In genomic region chr1:167661123-167661522, GRCm38 (mm10) we compare ENCODE assay signal across 8 mouse cellular contexts. TPM values are rescaled to one million over a fixed set of nuclear protein-coding genes. Genes with fewer than 3 reads are reported as not detected.
A peak's percentile ranks its signal among the peaks of the same experiment; 100 is the strongest.
DNase-seq lines count a peak whose midpoint lies in the region; TF ChIP-seq lines count a peak whose summit lies in the region.

No protein-coding gene starts in this region.

- peak; percentile 48 to 52 for DNase-seq in cerebellum, postnatal 14 days
- no peak for DNase-seq in cerebellum, adult 9-11 months
- DNase-seq in ES-E14 (ENCODE audit: low read depth, low spot score), result no peak
- DNase-seq in heart, adult 8-10 months (ENCODE audit: low spot score), result peak; percentile 19
- no peak for DNase-seq in limb, embryonic 10.5 days (ENCODE audit: low spot score)
- DNase-seq in ovary, adult 18-20 months (ENCODE audit: low spot score), result peak; percentile 54
- no peak for DNase-seq in layer of hippocampus, postnatal 36 days
- no peak for DNase-seq in adrenal gland, postnatal 36 days

- peak overlapping the region; percentile 38 to 59 for H3K4me3 ChIP-seq in ES-E14 (ENCODE audit: insufficient read depth in 1 of 2, low read depth in 1 of 2, low read length in 2 of 2, poor library complexity in 1 of 2, severe bottlenecking in 1 of 2)
- peak overlapping the region; percentile 42 for H3K4me3 ChIP-seq in limb, embryonic 10.5 days

- in situ Hi-C loops in ES-E14 (cut with MboI; ENCODE audit: low sequenced_read_pairs in 2 of 2, unreplicated experiment in 2 of 2), result no loop called here

- H3K27ac ChIP-seq in ES-E14 (ENCODE audit: insufficient read depth, low read depth, low read length, poor library complexity, severe bottlenecking), result no peak overlapping the region
- H3K27ac ChIP-seq in limb, embryonic 10.5 days, result no peak overlapping the region

- no peaks in the 10 kb centered on the region for H3K9me3 ChIP-seq in ES-E14 (ENCODE audit: control insufficient read depth, insufficient read depth, low read depth, low read length)
- no peaks in the 10 kb centered on the region for H3K9me3 ChIP-seq in limb, embryonic 10.5 days (replicated peaks)

- 1% methylated on average over 19 of the region's 19 CpGs for WGBS in limb, embryonic 10.5 days

- H3K9ac ChIP-seq in ES-E14 (ENCODE audit: insufficient read depth, low read depth, low read length, poor library complexity, severe bottlenecking), result no peak overlapping the region; the same call in 1 of the 2 replicates

- no peaks in the 10 kb centered on the region for H3K36me3 ChIP-seq in ES-E14 (ENCODE audit: control insufficient read depth, insufficient read depth, low read length, poor library complexity, severe bottlenecking)
- no peaks in the 10 kb centered on the region for H3K36me3 ChIP-seq in limb, embryonic 10.5 days

- H3K27me3 ChIP-seq in limb, embryonic 10.5 days (ENCODE audit: low read depth, poor library complexity, severe bottlenecking), result peaks cover 83% of the 10 kb centered on the region

- H3K4me1 ChIP-seq in ES-E14 (ENCODE audit: control insufficient read depth in 2 of 2, insufficient read depth in 2 of 2, low read length in 2 of 2, poor library complexity in 1 of 2), result peaks cover 0 to 2% of the 10 kb centered on the region in 2 experiments; a peak in 2 of 4 replicates
- peaks cover 20% of the 10 kb centered on the region for H3K4me1 ChIP-seq in limb, embryonic 10.5 days

TF ChIP-seq in ES-E14, 5 proteins besides CTCF, POLR2A, EP300 and RAD21:
- TF ChIP-seq CHD2 (IDR thresholded peaks at IDR 0.05; ENCODE audit: low read depth, low read length) (no peak), HCFC1 (IDR thresholded peaks at IDR 0.05; ENCODE audit: borderline replicate concordance, insufficient read depth, low read length) (no peak), MAFK (IDR thresholded peaks at IDR 0.05; ENCODE audit: insufficient read depth, low read depth, low read length) (no peak), ZNF384 (IDR thresholded peaks at IDR 0.05; ENCODE audit: low read depth, low read length) (no peak), ZC3H11A (IDR thresholded peaks at IDR 0.05; ENCODE audit: borderline replicate concordance, low read depth, low read length) (no peak)

RNA-seq across cellular contexts. Expression of gene Lmx1a, which starts 27.9 kb away (rescaled TPM):
- 1.4 and 2.0 TPM in 2 replicates for total RNA-seq in ES-E14 (2012; rRNA removed)
- not detected for total RNA-seq in heart, adult 8-10 months (2022)
- 1.1 and 1.2 TPM in 2 replicates for polyA plus RNA-seq in limb, embryonic 10.5 days (2016; fragmentation: Nextera tagmentation; extraction: Ambion mirVana)
- under 1 TPM; 0.18 to 0.22 TPM for total RNA-seq in layer of hippocampus, postnatal 36 days (2021)
- under 1 TPM in 1 of 2 experiments, not detected in 1; 0.13 TPM for total RNA-seq in adrenal gland, postnatal 36 days (2021)

Comparison
In these comparisons a context has a peak if more than half of its experiments do, and no peak if none do; other contexts are left out.
1. DNase-seq: peak in cerebellum, postnatal 14 days (2 of 2), heart, adult 8-10 months (single experiment) and ovary, adult 18-20 months (single experiment); none in cerebellum, adult 9-11 months (single experiment), ES-E14 (single experiment), limb, embryonic 10.5 days (single experiment), layer of hippocampus, postnatal 36 days (0 of 2) and adrenal gland, postnatal 36 days (0 of 2).